Mouse (Mus musculus) CH12.LX (cell line): ENCODE measurements around the gene Klhl32. TPM values are rescaled to one million over a fixed set of nuclear protein-coding genes. Genes with fewer than 3 reads are reported as not detected.
A peak's percentile ranks its signal among the peaks of the same experiment; 100 is the strongest.

Experiments used
- DNase-seq: peaks from one replicate; pipeline ENCODE4 v3.0.0-alpha.2; 2013; ENCODE audit errors: extremely low read depth
- H3K27ac ChIP-seq: 2 replicates; pipeline ENCODE4 v1.5.1; 2012; ENCODE audit warnings: low read depth, mild to moderate bottlenecking, control low read depth, moderate library complexity; ENCODE audit not compliant: insufficient read depth
- H3K27me3 ChIP-seq: replicated peaks from 2 replicates; pipeline ENCODE3; 2012; ENCODE audit warnings: inconsistent platforms
- H3K36me3 ChIP-seq, 2 experiments: replicated peaks in 1 of 2; 2 replicates each; pipeline versions ENCODE3 to v1.6.1; 2012; ENCODE audit warnings: inconsistent platforms in 1 of 2, low read length in 1 of 2, mild to moderate bottlenecking in 1 of 2, mixed read lengths in 1 of 2, moderate library complexity in 1 of 2; ENCODE audit not compliant: control insufficient read depth in 1 of 2, insufficient read depth in 1 of 2
- H3K4me1 ChIP-seq, 2 experiments: 2 replicates each; pipeline ENCODE4 v1.6.1; 2012; ENCODE audit warnings: inconsistent platforms in 1 of 2, moderate library complexity in 1 of 2; ENCODE audit not compliant: insufficient read depth in 2 of 2, control insufficient read depth in 1 of 2
- H3K4me2 ChIP-seq: 2 replicates; pipeline ENCODE4 v1.6.1; 2012; ENCODE audit warnings: low read depth, mild to moderate bottlenecking, control low read depth; ENCODE audit not compliant: poor library complexity, insufficient read depth, severe bottlenecking
- H3K4me3 ChIP-seq, 3 experiments: fragments of 150-350 bp in 1 of 3; sonication (generic) in 1 of 3; replicated peaks in 1 of 3; 2 replicates each; pipeline versions ENCODE3 to v1.5.1; 2011 to 2012; ENCODE audit warnings: low read depth in 2 of 3, low read length in 2 of 3, mild to moderate bottlenecking in 2 of 3, moderate library complexity in 2 of 3, control low read depth in 1 of 3, improper control_type of control experiment in 1 of 3, inconsistent platforms in 1 of 3, mixed read lengths in 1 of 3; ENCODE audit not compliant: poor library complexity in 1 of 3
- H3K79me2 ChIP-seq: replicated peaks from 2 replicates; pipeline ENCODE4 v1.6.1; 2012; ENCODE audit warnings: mild to moderate bottlenecking, moderate library complexity; ENCODE audit not compliant: control insufficient read depth, poor library complexity, insufficient read depth, severe bottlenecking; ENCODE audit errors: extremely low read depth
- H3K9ac ChIP-seq: 2 replicates; pipeline ENCODE4 v1.6.1; 2012; ENCODE audit warnings: low read depth, mild to moderate bottlenecking, control low read depth, moderate library complexity; ENCODE audit not compliant: insufficient read depth
- H3K9me3 ChIP-seq: replicated peaks from 2 replicates; pipeline ENCODE3; 2012; ENCODE audit warnings: low read length, inconsistent platforms, mixed read lengths
- BHLHE40 ChIP-seq: IDR thresholded peaks from 2 replicates; pipeline ENCODE4 v1.6.1; 2011; ENCODE audit warnings: mild to moderate bottlenecking, low read depth, low read length, improper control_type of control experiment
- CHD1 ChIP-seq: IDR thresholded peaks from 2 replicates; pipeline ENCODE4 v1.6.1; 2012; ENCODE audit warnings: low read depth, low read length, improper control_type of control experiment, inconsistent platforms
- ELF1 ChIP-seq: IDR thresholded peaks from 2 replicates; pipeline ENCODE4 v1.6.1; 2014; ENCODE audit warnings: low read depth, mild to moderate bottlenecking, inconsistent platforms, low read length, improper control_type of control experiment
- ETS1 ChIP-seq: conservative IDR thresholded peaks from 2 replicates; pipeline ENCODE4 v1.6.1; 2012; ENCODE audit warnings: low read depth, mild to moderate bottlenecking, inconsistent platforms, low read length, improper control_type of control experiment, moderate library complexity
- GABPA ChIP-seq: IDR thresholded peaks from 2 replicates; pipeline ENCODE4 v1.6.1; 2012; ENCODE audit warnings: low read depth, low read length, improper control_type of control experiment, inconsistent platforms; ENCODE audit not compliant: insufficient replicate concordance
- IRF4 ChIP-seq: IDR thresholded peaks from 2 replicates; pipeline ENCODE4 v1.6.1; 2014; ENCODE audit warnings: low read depth, mild to moderate bottlenecking, inconsistent platforms, low read length, improper control_type of control experiment
- KAT2A ChIP-seq: IDR thresholded peaks from 2 replicates; pipeline ENCODE4 v1.6.1; 2012; ENCODE audit warnings: low read length, improper control_type of control experiment, inconsistent platforms; ENCODE audit not compliant: insufficient replicate concordance
- MAFK ChIP-seq: IDR thresholded peaks from 2 replicates; pipeline ENCODE4 v1.6.1; 2011; ENCODE audit warnings: low read length, improper control_type of control experiment; ENCODE audit not compliant: insufficient replicate concordance
- MEF2A ChIP-seq: IDR thresholded peaks from 2 replicates; pipeline ENCODE4 v1.6.1; 2014; ENCODE audit warnings: low read depth, mild to moderate bottlenecking, inconsistent platforms, low read length, improper control_type of control experiment, borderline replicate concordance
- MXI1 ChIP-seq: IDR thresholded peaks from 2 replicates; pipeline ENCODE4 v1.6.1; 2011; ENCODE audit warnings: mild to moderate bottlenecking, low read depth, low read length, improper control_type of control experiment
- MYC ChIP-seq: IDR thresholded peaks from 2 replicates; pipeline ENCODE4 v1.6.1; 2011; ENCODE audit warnings: low read depth, mild to moderate bottlenecking, improper control_type of control experiment, low read length
- NELFE ChIP-seq: IDR thresholded peaks from 2 replicates; pipeline ENCODE4 v1.6.1; 2011; ENCODE audit warnings: low read depth, low read length, improper control_type of control experiment
- PAX5 ChIP-seq: IDR thresholded peaks from 2 replicates; pipeline ENCODE4 v1.6.1; 2012; ENCODE audit warnings: low read length, inconsistent platforms, mixed read lengths
- POLR2A ChIP-seq: IDR thresholded peaks from 2 replicates; pipeline ENCODE4 v1.6.1; 2011; ENCODE audit warnings: low read depth, mild to moderate bottlenecking, improper control_type of control experiment, low read length
- POLR2AphosphoS2 ChIP-seq: IDR thresholded peaks from 2 replicates; pipeline ENCODE4 v1.6.1; 2011; ENCODE audit warnings: low read depth, low read length, improper control_type of control experiment
- RCOR1 ChIP-seq: conservative IDR thresholded peaks from 2 replicates; pipeline ENCODE4 v1.6.1; 2012; ENCODE audit warnings: low read depth, mild to moderate bottlenecking, inconsistent platforms, low read length, improper control_type of control experiment
- SMC3 ChIP-seq: IDR thresholded peaks from 2 replicates; pipeline ENCODE4 v1.6.1; 2011; ENCODE audit warnings: low read depth, low read length, improper control_type of control experiment
- TCF12 ChIP-seq: IDR thresholded peaks from 2 replicates; pipeline ENCODE4 v1.6.1; 2014; ENCODE audit warnings: low read depth, mild to moderate bottlenecking, inconsistent platforms, low read length, improper control_type of control experiment
- USF2 ChIP-seq: conservative IDR thresholded peaks from 2 replicates; pipeline ENCODE4 v1.6.1; 2011; ENCODE audit warnings: low read depth, low read length, improper control_type of control experiment
- ZC3H11A ChIP-seq: IDR thresholded peaks from 2 replicates; pipeline ENCODE4 v1.6.1; 2012; ENCODE audit warnings: low read depth, mild to moderate bottlenecking, inconsistent platforms, low read length, improper control_type of control experiment
- ZKSCAN1 ChIP-seq: IDR thresholded peaks from 2 replicates; pipeline ENCODE4 v1.6.1; 2012; ENCODE audit warnings: low read depth, inconsistent platforms, low read length, improper control_type of control experiment, borderline replicate concordance
- ZMIZ1 ChIP-seq: IDR thresholded peaks from 2 replicates; pipeline ENCODE4 v1.6.1; 2012; ENCODE audit warnings: low read depth, mild to moderate bottlenecking, inconsistent platforms, low read length, improper control_type of control experiment
- ZNF384 ChIP-seq: IDR thresholded peaks from 2 replicates; pipeline ENCODE4 v1.6.1; 2012; ENCODE audit warnings: low read depth, low read length, improper control_type of control experiment, inconsistent platforms
- dilution Hi-C: fragments of 300-500 bp; cut with MboI; formaldehyde crosslinking; loops from 2 replicates; pipeline ENCODE4 v1.14.3; 2020; ENCODE audit warnings: low sequenced_read_pairs; ENCODE audit not compliant: extremely low pct_unique_long_range_greater_than_20kb, extremely low pct_ligation_motif_present
- in situ Hi-C: fragments of 300-500 bp; cut with MboI; formaldehyde crosslinking; loops from 3 replicates; pipeline ENCODE4 v1.14.3; 2019; ENCODE audit warnings: low sequenced_read_pairs, low pct_ligation_motif_present, low pct_unique_long_range_greater_than_20kb, mixed read lengths
- polyA plus RNA-seq: library from polyadenylated mRNA; unstranded; fragments of >175 nt; gene quantifications from 2 replicates; pipeline ENCODE4 v1.2.1, GENCODE M21; 2012; ENCODE audit warnings: low read depth; ENCODE audit not compliant: insufficient read length
- total RNA-seq, 2 experiments: library from RNA; depleted of rRNA; stranded (reverse); fragments of 300-350 nt in 1 of 2; fragments of >200 nt in 1 of 2; gene quantifications; 2 replicates each; pipeline ENCODE4 v1.2.3; 2012 to 2014

Klhl32 gene
- total and polyA plus RNA-seq, 3 experiments = 0.55 to 1.1 (median 0.60) TPM

DNA sequence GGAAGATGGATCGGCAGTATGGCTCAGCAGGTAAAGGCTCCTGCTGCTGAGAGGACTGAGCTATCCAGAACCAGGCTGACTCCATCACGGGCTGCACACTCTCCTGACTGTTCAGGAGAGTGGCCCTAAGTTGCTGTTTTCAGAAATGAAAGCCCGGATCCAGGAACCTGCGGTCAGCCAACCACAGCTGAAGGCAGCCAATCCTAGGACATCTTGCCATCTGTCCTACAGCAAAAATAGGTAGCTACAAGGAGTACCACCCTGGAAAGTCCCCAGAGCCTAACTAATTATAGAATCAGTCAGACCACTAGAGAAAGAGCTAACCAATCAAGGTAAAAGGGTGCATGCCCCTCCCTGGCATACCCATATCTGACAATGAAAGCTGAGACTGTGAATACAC, 87.5 kb downstream of the Klhl32 start:
- dilution Hi-C loops (no loop called here), in situ Hi-C loops (no loop called here)
- Histone ChIP-seq H3K9ac (no peak overlapping the region), H3K9me3 (no peaks in the 10 kb centered on the region), H3K27ac (no peak overlapping the region), H3K4me2 (peak overlapping the region; percentile 81), H3K79me2 (no peaks in the 10 kb centered on the region), H3K27me3 (no peaks in the 10 kb centered on the region), H3K4me1 (peaks cover 3 to 17% of the 10 kb centered on the region in 2 experiments; a peak in 2 of 4 replicates), H3K36me3 (no peaks in the 10 kb centered on the region), H3K4me3 (no peak overlapping the region)
- DNase-seq = peak; percentile 58
- no peak for TF ChIP-seq RCOR1
- no peak for TF ChIP-seq PAX5
- 0 out of 2 replicates have a peak, but pooled peaks have one; percentile 13 for TF ChIP-seq BHLHE40
- 0 out of 2 replicates have a peak, but pooled peaks have one; percentile 56 for TF ChIP-seq MEF2A
- no peak for TF ChIP-seq CHD1
- TF ChIP-seq MXI1 = no peak
- TF ChIP-seq MAFK = no peak
- no peak for TF ChIP-seq USF2
- TF ChIP-seq SMC3 = no peak
- no peak for TF ChIP-seq ZC3H11A
- TF ChIP-seq IRF4 = 0 out of 2 replicates have a peak, but pooled peaks have one; percentile 9

DNA sequence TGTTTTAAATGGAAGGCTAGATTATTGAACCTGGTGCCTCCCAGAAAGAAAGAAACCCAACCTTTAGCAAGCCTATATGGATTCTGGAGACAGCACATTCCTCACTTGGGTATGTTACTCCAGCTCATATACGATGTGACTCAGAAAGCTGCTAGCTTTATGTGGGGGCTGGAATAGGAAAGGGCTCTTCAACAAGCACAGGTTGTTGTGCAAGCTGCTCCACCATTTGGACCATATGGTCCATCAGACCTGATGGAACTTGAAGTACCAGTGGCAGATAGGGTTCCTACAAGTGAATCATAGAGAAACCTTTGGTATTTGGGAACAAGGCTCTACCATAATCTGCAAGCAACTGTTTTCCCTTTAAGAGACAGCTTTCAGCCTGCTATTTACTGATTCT, 92.0 kb downstream of the Klhl32 start:
- Histone ChIP-seq H3K4me3 (no peak overlapping the region), H3K4me2 (no peak overlapping the region), H3K79me2 (no peaks in the 10 kb centered on the region), H3K4me1 (peaks cover 3 to 14% of the 10 kb centered on the region in 2 experiments; a peak in 2 of 4 replicates), H3K27me3 (no peaks in the 10 kb centered on the region), H3K27ac (no peak overlapping the region), H3K9me3 (no peaks in the 10 kb centered on the region), H3K36me3 (no peaks in the 10 kb centered on the region), H3K9ac (no peak overlapping the region)
- no peak for DNase-seq
- TF ChIP-seq ZMIZ1 (no peak), MAFK (no peak), ZKSCAN1 (no peak), NELFE (no peak), ZNF384 (no peak), GABPA (no peak), TCF12 (no peak), MXI1 (no peak), ELF1 (no peak), POLR2A (no peak), POLR2AphosphoS2 (no peak), MYC (no peak), KAT2A (no peak), ETS1 (no peak)
- in situ Hi-C loops (no loop called here), dilution Hi-C loops (no loop called here)
